Mouse (Mus musculus) cerebellum, adult 2 months (tissue): ENCODE results near the gene Lypla2.

Source experiments
- CTCF ChIP-seq: fragments of 200-500 bp; IDR thresholded peaks from 2 replicates; pipeline ENCODE4 v1.5.1; 2011; ENCODE audit warnings: low read depth, mild to moderate bottlenecking, control low read depth, low read length, moderate library complexity, borderline replicate concordance; ENCODE audit not compliant: insufficient read depth
- POLR2A ChIP-seq: fragments of 200-500 bp; IDR thresholded peaks from 2 replicates; pipeline ENCODE4 v1.6.1; 2011; ENCODE audit warnings: low read length, control low read depth, borderline replicate concordance; ENCODE audit not compliant: insufficient read depth

DNA sequence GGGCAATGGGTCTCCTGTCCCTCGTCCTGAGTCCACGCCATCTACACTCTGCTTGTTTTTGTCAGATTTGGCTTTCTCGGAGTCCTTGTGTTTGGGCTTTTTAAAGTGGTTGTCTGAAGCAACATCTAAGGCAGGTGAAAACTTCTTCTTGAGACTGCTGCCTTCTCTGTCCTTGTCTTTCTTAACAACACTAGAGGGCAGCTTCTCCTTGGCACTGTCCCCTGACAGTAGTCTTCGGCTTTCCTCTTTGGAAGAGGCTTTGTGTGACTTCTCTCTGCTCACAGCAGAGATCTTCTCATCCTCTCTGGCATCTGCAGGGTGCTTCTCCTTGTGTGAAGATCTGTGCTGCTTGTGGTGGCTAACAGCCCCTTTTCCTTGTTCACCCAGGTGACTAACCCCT lies 38.2 kb upstream of the Lypla2 start:
- TF ChIP-seq CTCF, result no peak
- TF ChIP-seq POLR2A, result no peak
